11 mouse cellular contexts compared by ENCODE assay signal in genomic region chr7:89099756-89100155, GRCm38 (mm10).
DNase-seq lines count a peak whose midpoint lies in the region; ATAC-seq lines count a peak whose summit lies in the region.
"Had no signal": no experiment of that assay in that cellular context is flagged by ENCODE, and none has a peak within 500 bp of the region (broad histone marks: within the 10 kb centered on the region; RNA-seq: fewer than 3 reads in every experiment).

No protein-coding gene starts in this region.

- no peak overlapping the region for H3K4me3 ChIP-seq in heart, embryonic 12.5 days
- H3K4me3 ChIP-seq: erythroblast, embryonic 14.5 days; hindbrain, embryonic 13.5 days had no signal

- no peak overlapping the region for H3K4me2 ChIP-seq in heart, embryonic 12.5 days
- H3K4me2 ChIP-seq: hindbrain, embryonic 13.5 days had no signal

- H3K27me3 ChIP-seq in heart, embryonic 12.5 days (replicated peaks) = no peaks in the 10 kb centered on the region
- H3K27me3 ChIP-seq: hindbrain, embryonic 13.5 days had no signal

- no peak overlapping the region for H3K27ac ChIP-seq in heart, embryonic 12.5 days (ENCODE audit: poor library complexity, severe bottlenecking)
- H3K27ac ChIP-seq: hindbrain, embryonic 13.5 days had no signal

- DNase-seq in heart, adult 18-20 months = peak; percentile 76 to 83
- DNase-seq in urinary bladder, postnatal 25 days (ENCODE audit: low spot score) = peak; percentile 11
- DNase-seq in urinary bladder, postnatal 4 days (ENCODE audit: low spot score in 2 of 2) = no peak
- DNase-seq in heart, postnatal 25 days (ENCODE audit: low spot score) = peak; percentile 55
- no peak for DNase-seq in retina, postnatal 1 day
- no peak for DNase-seq in cerebellum, adult 8-10 months

- no peak for ATAC-seq in heart, embryonic 12.5 days (ENCODE audit: insufficient number of reproducible peaks, low FRiP score)
- no peak for ATAC-seq in monocyte, adult 5-6 weeks (replicated peaks; ENCODE audit: insufficient number of reproducible peaks, low FRiP score, low TSS enrichment, poor library complexity, severe bottlenecking)

- no peak overlapping the region for H3K9ac ChIP-seq in heart, embryonic 12.5 days
- H3K9ac ChIP-seq: hindbrain, embryonic 13.5 days had no signal

- H3K9me3 ChIP-seq in heart, embryonic 12.5 days (replicated peaks) = no peaks in the 10 kb centered on the region
- H3K9me3 ChIP-seq: G1E; hindbrain, embryonic 13.5 days had no signal

- H3K36me3 ChIP-seq in heart, embryonic 12.5 days = no peaks in the 10 kb centered on the region
- H3K36me3 ChIP-seq: G1E; hindbrain, embryonic 13.5 days had no signal

- no peaks in the 10 kb centered on the region for H3K4me1 ChIP-seq in heart, embryonic 12.5 days (replicated peaks)
- H3K4me1 ChIP-seq: hindbrain, embryonic 13.5 days had no signal

- 85% methylated on average over 4 of the region's 4 CpGs for WGBS in heart, embryonic 12.5 days

- intact Hi-C loops in heart, postnatal 25 days (cut with DNase I) = no loop called here

Comparison
In these comparisons a context has a peak if more than half of its experiments do, and no peak if none do; other contexts are left out.
1. DNase-seq: peak in heart, adult 18-20 months (2 of 2), urinary bladder, postnatal 25 days (single experiment) and heart, postnatal 25 days (single experiment); none in urinary bladder, postnatal 4 days (0 of 2), retina, postnatal 1 day (single experiment) and cerebellum, adult 8-10 months (single experiment).